Mouse (Mus musculus) layer of hippocampus, adult 2 months (tissue): ENCODE results near the gene Taf13. TPM values are rescaled to one million over a fixed set of nuclear protein-coding genes. Genes with fewer than 3 reads are reported as not detected.
"Not testable (repeated sequence)": the region's sequence is repeated elsewhere in the genome, so short reads cannot be mapped to it uniquely, and the experiment has no call there.

Experiments used
- DNase-seq, 2 experiments: peaks; one replicate each; pipeline ENCODE4 v3.0.0; 2022; ENCODE audit warnings: low spot score in 2 of 2
- H3K27ac ChIP-seq: fragments of 200-600 bp; 2 replicates; pipeline ENCODE4 v1.8.1; 2022
- H3K4me3 ChIP-seq: fragments of 200-600 bp; 2 replicates; pipeline ENCODE4 v1.8.1; 2022; ENCODE audit warnings: mild to moderate bottlenecking
- CTCF ChIP-seq: fragments of 200-600 bp; conservative IDR thresholded peaks from 2 replicates; pipeline ENCODE4 v1.8.1; 2022; ENCODE audit warnings: antibody characterized with exemption, mild to moderate bottlenecking, moderate library complexity
- total RNA-seq, 2 experiments: library from RNA; stranded (reverse); gene quantifications; 2 replicates each; pipeline ENCODE4 v1.2.3; 2021

Taf13 gene
- total RNA-seq, 2 experiments from 2014 or later, result 20.7 to 27.3 TPM

- DNase-seq, result peak in 1 of 2 experiments; percentile 35
- TF ChIP-seq CTCF, result no peak
- Histone ChIP-seq H3K27ac (peak overlapping the region; percentile 68), H3K4me3 (no peak overlapping the region)
Measured at GRCm38 (mm10) chr3:108557888-108558287, 13.6 kb upstream of the Taf13 start.

GRCm38 (mm10) chr3:108562133-108562730 is 9.3 kb upstream of the Taf13 start, which contains the start of gene Tmem167b:
Gene Tmem167b (minus strand): TSS chr3:108562466.
- H3K27ac ChIP-seq, result peak within 1 kb of the TSS; percentile 96
- no peak; the same call in 1 of the 2 replicates for TF ChIP-seq CTCF
- peak; percentile 97 to 98 for DNase-seq
- H3K4me3 ChIP-seq, result peak within 1 kb of the TSS; percentile 68

- Histone ChIP-seq H3K4me3 (peak overlapping the region; percentile 68), H3K27ac (peak overlapping the region; percentile 96)
- no peak for TF ChIP-seq CTCF
- DNase-seq, result peak in 1 of 2 experiments; percentile 13
Measured at GRCm38 (mm10) chr3:108562777-108563271, 8.7 kb upstream of the Taf13 start.

GRCm38 (mm10) chr3:108563309-108563708 is 8.2 kb upstream of the Taf13 start:
- peak overlapping the region; percentile 96 for H3K27ac ChIP-seq
- peak overlapping the region; percentile 68 for H3K4me3 ChIP-seq
- peak; percentile 85 for TF ChIP-seq CTCF
- peak; percentile 64 to 76 for DNase-seq

- DNase-seq, result peak in 1 of 2 experiments; percentile 63
- no peak overlapping the region for H3K4me3 ChIP-seq
- TF ChIP-seq CTCF, result no peak
- peak overlapping the region; percentile 86 for H3K27ac ChIP-seq
Measured at GRCm38 (mm10) chr3:108567990-108568877, 3.3 kb upstream of the Taf13 start.

GRCm38 (mm10) chr3:108569636-108570035 is 1.9 kb upstream of the Taf13 start:
- DNase-seq, H3K4me3 ChIP-seq, H3K27ac ChIP-seq: not testable (repeated sequence)

GRCm38 (mm10) chr3:108570813-108571212 is 685 bp upstream of the Taf13 start:
- Histone ChIP-seq H3K4me3 (peak overlapping the region; percentile 98; the same call in 1 of the 2 replicates), H3K27ac (no peak overlapping the region)
- TF ChIP-seq CTCF, result no peak
- no peak for DNase-seq

- peak overlapping the region; percentile 94; the same call in 1 of the 2 replicates for H3K27ac ChIP-seq
- TF ChIP-seq CTCF, result no peak
- H3K4me3 ChIP-seq, result peak overlapping the region; percentile 98
- no peak for DNase-seq
Measured at GRCm38 (mm10) chr3:108572309-108573010, 962 bp downstream of the Taf13 start.

- no peak for DNase-seq
- Histone ChIP-seq H3K27ac (no peak overlapping the region), H3K4me3 (no peak overlapping the region)
- TF ChIP-seq CTCF, result no peak
Measured at GRCm38 (mm10) chr3:108574018-108574417, 2.5 kb downstream of the Taf13 start.

- DNase-seq, result no peak
- Histone ChIP-seq H3K27ac (no peak overlapping the region), H3K4me3 (no peak overlapping the region)
- TF ChIP-seq CTCF, result no peak
Measured at GRCm38 (mm10) chr3:108584580-108584979, 13.1 kb downstream of the Taf13 start.

- no peak overlapping the region for H3K27ac ChIP-seq
- no peak for TF ChIP-seq CTCF
Measured at GRCm38 (mm10) chr3:108588446-108588845, 16.9 kb downstream of the Taf13 start.

GRCm38 (mm10) chr3:108590786-108591529 is 19.5 kb downstream of the Taf13 start, which contains the start of gene Wdr47:
Gene Wdr47 (plus strand): TSS chr3:108591279.
- Histone ChIP-seq H3K4me3 (peak within 1 kb of the TSS; percentile 100), H3K27ac (peak within 1 kb of the TSS; percentile 95)
- DNase-seq, result peak; percentile 94 to 96
- TF ChIP-seq CTCF, result no peak; the same call in none of the 2 replicates

More at GRCm38 (mm10) chr3:108588446-108588845, 16.9 kb downstream of the Taf13 start:
- no peak overlapping the region for H3K4me3 ChIP-seq
- DNase-seq, result no peak
